Mouse (Mus musculus) left cerebral cortex, adult 8-10 months (tissue): ENCODE results near the gene Atxn7l3b. TPM values are rescaled to one million over a fixed set of nuclear protein-coding genes. Genes with fewer than 3 reads are reported as not detected.

Source experiments
- DNase-seq, 2 experiments: peaks; one replicate each; pipeline ENCODE4 v3.0.0; 2022; ENCODE audit warnings: low spot score in 2 of 2
- total RNA-seq, 4 experiments: library from RNA; stranded (reverse); gene quantifications; 2 replicates each; pipeline ENCODE4 v1.2.4; 2022

The Atxn7l3b gene
- total RNA-seq, 4 experiments from 2014 or later = 148 to 163 (median 153) TPM

GRCm38 (mm10) chr10:112876655-112877393 lies 52.0 kb downstream of the Atxn7l3b start:
- no peak for DNase-seq
